Mouse (Mus musculus): ENCODE data around the gene Xpc. TPM values are rescaled to one million over a fixed set of nuclear protein-coding genes. Genes with fewer than 3 reads are reported as not detected.

The Xpc gene
- polyA plus RNA-seq, 1 experiment = 4.5 TPM

DNA sequence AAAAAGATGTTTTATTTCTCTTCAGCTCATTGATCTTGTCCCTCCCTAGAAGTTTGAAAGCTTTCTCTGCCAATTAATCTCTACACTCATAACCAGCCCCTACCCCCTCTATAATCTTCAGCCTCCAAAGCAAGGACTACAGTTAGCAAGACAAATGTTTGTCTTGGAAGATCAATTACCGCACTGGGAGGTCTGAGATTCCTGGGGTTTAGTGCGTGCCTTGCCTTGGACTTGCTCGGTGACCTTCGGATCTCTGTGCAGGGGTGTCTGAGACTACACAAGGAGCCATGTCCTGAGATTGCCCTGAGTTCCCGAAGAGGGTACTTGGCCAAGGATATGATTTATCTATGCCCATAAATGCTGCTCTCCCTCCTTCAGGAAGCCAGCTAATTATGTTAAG lies 17.7 kb upstream of the Xpc start:
- TF ChIP-seq CEBPB (IDR thresholded peaks at IDR 0.05; ENCODE audit: low read depth) (no peak), MAX (IDR thresholded peaks at IDR 0.05) (no peak), MYOD1 (IDR thresholded peaks at IDR 0.05; ENCODE audit: control insufficient read depth, insufficient read length, low read depth) (no peak), FOSL1 (IDR thresholded peaks at IDR 0.05; ENCODE audit: insufficient read depth, low read length, poor library complexity, severe bottlenecking) (no peak), USF1 (IDR thresholded peaks at IDR 0.05; ENCODE audit: low read depth) (no peak), MYOG (IDR thresholded peaks at IDR 0.05; ENCODE audit: control insufficient read depth, extremely low read depth, insufficient read length) (no peak), CTCF (IDR thresholded peaks at IDR 0.05; ENCODE audit: control insufficient read depth, insufficient read depth, insufficient read length) (no peak)
- Histone ChIP-seq H3K36me3 (ENCODE audit: control insufficient read depth, insufficient read depth) (no peaks in the 10 kb centered on the region), H3K27me3 (ENCODE audit: control insufficient read depth, insufficient read depth, insufficient read length) (no peaks in the 10 kb centered on the region), H3K79me3 (ENCODE audit: low read depth) (no peaks in the 10 kb centered on the region), H3ac (ENCODE audit: control insufficient read depth, insufficient read length, low read depth) (no peak overlapping the region), H3K79me2 (ENCODE audit: control insufficient read depth, insufficient read depth) (no peaks in the 10 kb centered on the region), H3K4me3 (ENCODE audit: insufficient read depth, poor library complexity, severe bottlenecking) (no peak overlapping the region)

DNA sequence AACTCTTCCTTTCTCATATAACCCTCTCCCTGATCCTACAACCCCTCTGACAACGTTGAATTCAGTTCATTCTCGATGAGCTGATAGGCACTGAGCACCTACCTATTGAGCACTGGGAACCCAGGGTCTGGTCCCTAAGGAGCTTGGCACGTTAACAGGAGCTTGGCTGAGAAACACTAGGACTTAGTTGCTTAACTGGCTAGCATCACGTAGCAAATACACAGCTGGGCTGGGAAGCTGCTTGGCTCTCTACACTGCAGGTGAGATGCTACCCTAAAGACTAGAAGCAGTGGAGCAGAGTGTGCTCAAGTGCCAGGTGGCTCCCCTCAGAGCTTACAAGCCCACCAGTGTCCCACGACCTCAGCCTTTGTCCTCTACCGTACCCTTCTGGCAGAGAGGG lies 17.0 kb upstream of the Xpc start:
- no peak for TF ChIP-seq CTCF (IDR thresholded peaks at IDR 0.05; ENCODE audit: control insufficient read depth, insufficient read depth, insufficient read length)
- H3K27me3 ChIP-seq (ENCODE audit: control insufficient read depth, insufficient read depth, insufficient read length) = no peaks in the 10 kb centered on the region
- no peak overlapping the region for H3ac ChIP-seq (ENCODE audit: control insufficient read depth, insufficient read length, low read depth)
- H3K79me3 ChIP-seq (ENCODE audit: low read depth) = no peaks in the 10 kb centered on the region
- no peaks in the 10 kb centered on the region for H3K79me2 ChIP-seq (ENCODE audit: control insufficient read depth, insufficient read depth)
- H3K36me3 ChIP-seq (ENCODE audit: control insufficient read depth, insufficient read depth) = no peaks in the 10 kb centered on the region
- H3K4me3 ChIP-seq (ENCODE audit: insufficient read depth, poor library complexity, severe bottlenecking) = no peak overlapping the region

DNA sequence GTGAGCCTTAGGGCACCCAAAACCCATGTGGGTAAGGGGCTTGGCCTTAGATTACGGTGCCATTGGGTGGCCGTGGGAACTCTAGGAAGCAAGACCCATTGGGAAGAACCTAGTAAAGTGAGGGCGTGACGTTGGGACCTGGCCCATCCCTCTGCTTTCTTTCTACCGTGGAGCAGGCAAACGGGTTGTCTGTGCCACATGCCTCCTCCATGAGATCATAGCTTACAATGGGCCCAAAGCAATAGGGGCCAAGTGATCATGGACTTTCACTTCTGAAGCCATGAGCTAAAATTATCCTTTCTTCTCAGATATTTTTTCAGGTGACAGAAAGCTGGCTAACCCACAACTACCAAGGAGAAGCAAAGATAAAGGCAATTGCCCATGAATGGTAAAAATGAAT lies 15.6 kb upstream of the Xpc start:
- Histone ChIP-seq H3K79me3 (ENCODE audit: low read depth) (no peaks in the 10 kb centered on the region), H3ac (ENCODE audit: control insufficient read depth, insufficient read length, low read depth) (no peak overlapping the region), H3K36me3 (ENCODE audit: control insufficient read depth, insufficient read depth) (no peaks in the 10 kb centered on the region), H3K27me3 (ENCODE audit: control insufficient read depth, insufficient read depth, insufficient read length) (no peaks in the 10 kb centered on the region), H3K4me3 (ENCODE audit: insufficient read depth, poor library complexity, severe bottlenecking) (no peak overlapping the region), H3K79me2 (ENCODE audit: control insufficient read depth, insufficient read depth) (no peaks in the 10 kb centered on the region)
- no peak for TF ChIP-seq MYOG (IDR thresholded peaks at IDR 0.05; ENCODE audit: control insufficient read depth, extremely low read depth, insufficient read length)
- no peak for TF ChIP-seq MYOD1 (IDR thresholded peaks at IDR 0.05; ENCODE audit: control insufficient read depth, insufficient read length, low read depth)
- TF ChIP-seq MAX (IDR thresholded peaks at IDR 0.05) = no peak
- TF ChIP-seq CEBPB (IDR thresholded peaks at IDR 0.05; ENCODE audit: low read depth) = no peak
- TF ChIP-seq USF1 (IDR thresholded peaks at IDR 0.05; ENCODE audit: low read depth) = no peak
- TF ChIP-seq FOSL1 (IDR thresholded peaks at IDR 0.05; ENCODE audit: insufficient read depth, low read length, poor library complexity, severe bottlenecking) = no peak
- no peak for TF ChIP-seq CTCF (IDR thresholded peaks at IDR 0.05; ENCODE audit: control insufficient read depth, insufficient read depth, insufficient read length)

DNA sequence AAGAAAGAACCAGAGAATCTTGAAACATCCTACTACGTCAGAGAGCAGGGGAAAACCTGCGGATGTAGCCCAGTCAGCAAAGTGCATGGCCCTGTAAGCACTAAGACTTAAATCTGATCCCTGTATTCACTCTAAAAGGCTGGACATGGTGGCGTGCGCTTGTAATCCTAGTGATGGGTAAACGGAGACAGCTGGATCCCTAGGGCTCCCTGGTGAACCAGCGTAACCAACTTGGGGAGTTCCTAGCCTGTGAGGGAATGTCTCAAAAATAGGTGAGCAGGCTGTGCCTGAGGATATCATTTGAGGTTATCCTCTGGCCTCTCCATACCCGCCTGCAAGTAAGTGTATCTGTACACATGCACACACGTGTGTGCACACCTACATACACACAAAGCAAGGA lies 15.0 kb upstream of the Xpc start:
- Histone ChIP-seq H3K4me3 (ENCODE audit: insufficient read depth, poor library complexity, severe bottlenecking) (no peak overlapping the region), H3K27me3 (ENCODE audit: control insufficient read depth, insufficient read depth, insufficient read length) (no peaks in the 10 kb centered on the region), H3K36me3 (ENCODE audit: control insufficient read depth, insufficient read depth) (no peaks in the 10 kb centered on the region), H3K79me2 (ENCODE audit: control insufficient read depth, insufficient read depth) (no peaks in the 10 kb centered on the region), H3ac (ENCODE audit: control insufficient read depth, insufficient read length, low read depth) (no peak overlapping the region), H3K79me3 (ENCODE audit: low read depth) (no peaks in the 10 kb centered on the region)
- no peak for TF ChIP-seq MAX (IDR thresholded peaks at IDR 0.05)
- no peak for TF ChIP-seq USF1 (IDR thresholded peaks at IDR 0.05; ENCODE audit: low read depth)
- no peak for TF ChIP-seq MYOD1 (IDR thresholded peaks at IDR 0.05; ENCODE audit: control insufficient read depth, insufficient read length, low read depth)
- TF ChIP-seq CEBPB (IDR thresholded peaks at IDR 0.05; ENCODE audit: low read depth) = no peak
- no peak for TF ChIP-seq CTCF (IDR thresholded peaks at IDR 0.05; ENCODE audit: control insufficient read depth, insufficient read depth, insufficient read length)
- TF ChIP-seq FOSL1 (IDR thresholded peaks at IDR 0.05; ENCODE audit: insufficient read depth, low read length, poor library complexity, severe bottlenecking) = no peak
- TF ChIP-seq MYOG (IDR thresholded peaks at IDR 0.05; ENCODE audit: control insufficient read depth, extremely low read depth, insufficient read length) = no peak

DNA sequence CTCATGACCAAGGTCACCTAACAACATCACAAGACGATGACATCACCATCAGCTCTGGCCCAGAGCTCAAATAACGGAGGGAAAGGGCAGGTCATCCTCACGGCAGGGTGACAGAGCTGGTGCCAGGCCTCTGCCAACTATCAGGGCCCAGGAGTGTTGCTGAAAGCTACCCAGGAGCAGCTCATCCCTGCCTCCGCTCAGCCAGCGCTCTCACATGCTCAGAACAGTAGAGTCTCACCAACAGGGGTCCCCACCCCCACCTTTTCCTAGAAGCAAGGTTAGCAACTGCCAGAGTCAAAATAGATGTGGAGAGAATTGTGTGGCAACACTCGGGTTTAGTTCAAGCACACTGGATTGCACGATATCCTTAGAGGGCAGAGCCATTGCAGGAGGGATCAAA lies 12.6 kb upstream of the Xpc start:
- Histone ChIP-seq H3ac (ENCODE audit: control insufficient read depth, insufficient read length, low read depth) (no peak overlapping the region), H3K4me3 (ENCODE audit: insufficient read depth, poor library complexity, severe bottlenecking) (no peak overlapping the region), H3K79me2 (ENCODE audit: control insufficient read depth, insufficient read depth) (no peaks in the 10 kb centered on the region), H3K27me3 (ENCODE audit: control insufficient read depth, insufficient read depth, insufficient read length) (no peaks in the 10 kb centered on the region), H3K36me3 (ENCODE audit: control insufficient read depth, insufficient read depth) (peaks cover 10% of the 10 kb centered on the region), H3K79me3 (ENCODE audit: low read depth) (no peaks in the 10 kb centered on the region)
- TF ChIP-seq MAX (IDR thresholded peaks at IDR 0.05) = no peak
- no peak for TF ChIP-seq CTCF (IDR thresholded peaks at IDR 0.05; ENCODE audit: control insufficient read depth, insufficient read depth, insufficient read length)
- TF ChIP-seq MYOG (IDR thresholded peaks at IDR 0.05; ENCODE audit: control insufficient read depth, extremely low read depth, insufficient read length) = no peak
- TF ChIP-seq USF1 (IDR thresholded peaks at IDR 0.05; ENCODE audit: low read depth) = no peak
- no peak for TF ChIP-seq MYOD1 (IDR thresholded peaks at IDR 0.05; ENCODE audit: control insufficient read depth, insufficient read length, low read depth)
- no peak for TF ChIP-seq FOSL1 (IDR thresholded peaks at IDR 0.05; ENCODE audit: insufficient read depth, low read length, poor library complexity, severe bottlenecking)
- TF ChIP-seq CEBPB (IDR thresholded peaks at IDR 0.05; ENCODE audit: low read depth) = no peak

DNA sequence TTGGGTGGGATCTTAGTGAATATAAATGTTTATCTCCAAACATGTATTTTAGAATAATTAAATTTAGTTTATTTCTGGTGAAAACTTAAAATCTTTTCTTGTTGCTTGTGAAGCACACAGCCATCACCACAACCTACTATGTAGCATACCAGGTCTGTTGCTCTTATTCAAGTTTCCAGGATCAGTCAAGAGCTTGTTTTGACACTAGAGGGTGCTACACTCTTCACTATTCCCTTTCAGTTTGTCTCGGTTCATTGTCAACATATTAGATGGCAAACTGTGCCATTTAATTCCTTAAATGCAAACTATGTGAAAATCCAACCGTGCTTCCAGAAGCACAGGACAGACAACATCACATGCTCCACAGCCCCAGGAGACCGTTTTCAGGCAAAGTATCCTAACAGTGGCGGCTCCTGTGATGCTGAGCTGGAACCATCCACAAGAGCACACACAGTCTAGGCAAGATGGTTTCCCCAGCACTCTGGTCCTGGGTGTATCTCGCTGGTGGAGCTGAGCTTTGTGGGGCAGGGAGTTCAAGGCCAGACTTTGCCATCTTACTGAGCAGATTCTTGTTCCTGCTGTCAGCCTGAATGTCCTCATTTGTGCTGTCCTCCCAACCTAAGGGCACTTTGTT lies 11.7 kb upstream of the Xpc start:
- Histone ChIP-seq H3K4me3 (ENCODE audit: insufficient read depth, poor library complexity, severe bottlenecking) (no peak overlapping the region), H3K79me3 (ENCODE audit: low read depth) (no peaks in the 10 kb centered on the region), H3K79me2 (ENCODE audit: control insufficient read depth, insufficient read depth) (no peaks in the 10 kb centered on the region), H3K36me3 (ENCODE audit: control insufficient read depth, insufficient read depth) (peaks cover 20% of the 10 kb centered on the region), H3ac (ENCODE audit: control insufficient read depth, insufficient read length, low read depth) (no peak overlapping the region), H3K27me3 (ENCODE audit: control insufficient read depth, insufficient read depth, insufficient read length) (no peaks in the 10 kb centered on the region)
- TF ChIP-seq MAX (IDR thresholded peaks at IDR 0.05) (no peak), CEBPB (IDR thresholded peaks at IDR 0.05; ENCODE audit: low read depth) (no peak), MYOD1 (IDR thresholded peaks at IDR 0.05; ENCODE audit: control insufficient read depth, insufficient read length, low read depth) (no peak), CTCF (IDR thresholded peaks at IDR 0.05; ENCODE audit: control insufficient read depth, insufficient read depth, insufficient read length) (peak; percentile 9), FOSL1 (IDR thresholded peaks at IDR 0.05; ENCODE audit: insufficient read depth, low read length, poor library complexity, severe bottlenecking) (no peak)

Measured in C2C12 (cell line).